In genomic region chr14:59440039-59440438, GRCm38 (mm10) we compare ENCODE assay signal across 9 mouse cellular contexts. TPM values are rescaled to one million over a fixed set of nuclear protein-coding genes. Genes with fewer than 3 reads are reported as not detected.
A peak's percentile ranks its signal among the peaks of the same experiment; 100 is the strongest.
DNase-seq lines count a peak whose midpoint lies in the region; ATAC-seq and TF ChIP-seq lines count a peak whose summit lies in the region.
"Had no signal": no experiment of that assay in that cellular context is flagged by ENCODE, and none has a peak within 500 bp of the region (broad histone marks: within the 10 kb centered on the region; RNA-seq: fewer than 3 reads in every experiment).

No protein-coding gene starts in this region.

- H3K4me2 ChIP-seq in liver, embryonic 12.5 days, result peak overlapping the region; percentile 74

- H3K9ac ChIP-seq in liver, embryonic 12.5 days, result peak overlapping the region; percentile 92

- 7% methylated on average over 7 of the region's 7 CpGs for WGBS in liver, embryonic 12.5 days (ENCODE audit: insufficient replicate concordance)

- H3K4me3 ChIP-seq in embryonic fibroblast, embryonic 13.5 days (ENCODE audit: insufficient read depth, low read length), result peak overlapping the region; percentile 95
- H3K4me3 ChIP-seq in liver, embryonic 12.5 days, result peak overlapping the region; percentile 87

- no peaks in the 10 kb centered on the region for H3K9me3 ChIP-seq in liver, embryonic 12.5 days (replicated peaks)

- TF ChIP-seq CTCF in embryonic fibroblast, embryonic 13.5 days (IDR thresholded peaks at IDR 0.05; ENCODE audit: borderline replicate concordance, insufficient read depth, low read length), result no peak

- no peaks in the 10 kb centered on the region for H3K27me3 ChIP-seq in liver, embryonic 12.5 days (replicated peaks)
- H3K27me3 ChIP-seq: Patski had no signal

- no peak for ATAC-seq in liver, embryonic 12.5 days

- 0 out of 2 replicates have a peak, but pooled peaks cover 2% of the 10 kb centered on the region for H3K4me1 ChIP-seq in embryonic fibroblast, embryonic 13.5 days (ENCODE audit: control insufficient read depth, insufficient read depth, low read length)
- peaks cover 26% of the 10 kb centered on the region for H3K4me1 ChIP-seq in liver, embryonic 12.5 days

- no peak overlapping the region for H3K27ac ChIP-seq in embryonic fibroblast, embryonic 13.5 days (ENCODE audit: insufficient read depth, low read length)
- peak overlapping the region; percentile 90 for H3K27ac ChIP-seq in liver, embryonic 12.5 days

- no peak for TF ChIP-seq POLR2A in embryonic fibroblast, embryonic 13.5 days (IDR thresholded peaks at IDR 0.05; ENCODE audit: low read depth, low read length)

- DNase-seq in embryo, embryonic 11 days, result peak; percentile 2
- no peak for DNase-seq in embryo, embryonic 9.5 days (ENCODE audit: extremely low spot score)
- DNase-seq in 3T3-L1 (ENCODE audit: low read depth, low spot score), result peak; percentile 36
- DNase-seq in retina, postnatal 1 day, result no peak
- no peak for DNase-seq in urinary bladder, postnatal 14 days (ENCODE audit: low spot score)
- DNase-seq in kidney, adult 8-10 months, result no peak

- peaks cover 11% of the 10 kb centered on the region for H3K36me3 ChIP-seq in liver, embryonic 12.5 days

RNA-seq across cellular contexts. Expression of gene Setdb2, which starts 0.6 kb away (rescaled TPM):
- polyA plus RNA-seq in embryonic fibroblast, embryonic 13.5 days (2011; ENCODE audit: insufficient read length, low read depth, missing spikeins), result 8.0 and 8.4 TPM in 2 replicates
- polyA plus RNA-seq in liver, embryonic 12.5 days (2016; fragmentation: Nextera tagmentation; extraction: Ambion mirVana), result 9.8 and 11.4 TPM in 2 replicates

RNA-seq across cellular contexts. Expression of gene Cab39l, which starts 0.7 kb away (rescaled TPM):
- 32.3 and 35.2 TPM in 2 replicates for polyA plus RNA-seq in embryonic fibroblast, embryonic 13.5 days (2011; ENCODE audit: insufficient read length, low read depth, missing spikeins)
- polyA plus RNA-seq in liver, embryonic 12.5 days (2016; fragmentation: Nextera tagmentation; extraction: Ambion mirVana), result 37.8 and 40.4 TPM in 2 replicates

RNA-seq across cellular contexts. Expression of gene Phf11c, which starts 44.9 kb away (rescaled TPM):
- 0.73 and 1.4 TPM in 2 replicates for polyA plus RNA-seq in embryonic fibroblast, embryonic 13.5 days (2011; ENCODE audit: insufficient read length, low read depth, missing spikeins)
- 0.67 and 0.71 TPM in 2 replicates for polyA plus RNA-seq in liver, embryonic 12.5 days (2016; fragmentation: Nextera tagmentation; extraction: Ambion mirVana)

Comparison
In these comparisons a context has a peak if more than half of its experiments do, and no peak if none do; other contexts are left out.
1. DNase-seq: peak in embryo, embryonic 11 days (single experiment) and 3T3-L1 (single experiment); none in embryo, embryonic 9.5 days (single experiment), retina, postnatal 1 day (single experiment), urinary bladder, postnatal 14 days (single experiment) and kidney, adult 8-10 months (0 of 2).